Mouse (Mus musculus) embryonic stem cell, embryonic (primary cell): Measurements from ENCODE around the gene Prkd1.

Source experiments
- CTCF ChIA-PET, 4 experiments: fragments of 300-600 bp in 2 of 4; fragments of 350-600 bp in 2 of 4; sonication (Branson Sonifier 250); formaldehyde crosslinking; loops; one replicate each; lab custom pipeline; 2022; ENCODE audit warnings: inconsistent platforms in 2 of 4; lab: Charles Lee
- POLR2A ChIA-PET, 4 experiments: fragments of 300-600 bp in 2 of 4; fragments of 350-600 bp in 2 of 4; sonication (Branson Sonifier 250); formaldehyde crosslinking; loops; one replicate each; lab custom pipeline; 2022; ENCODE audit warnings: antibody characterized with exemption in 4 of 4, inconsistent platforms in 1 of 4; lab: Charles Lee

The Prkd1 gene

GRCm38 (mm10) chr12:50496006-50496405 is 152.9 kb downstream of the Prkd1 start:
- CTCF ChIA-PET, result no interaction called here
- POLR2A ChIA-PET, result no interaction called here

DNA sequence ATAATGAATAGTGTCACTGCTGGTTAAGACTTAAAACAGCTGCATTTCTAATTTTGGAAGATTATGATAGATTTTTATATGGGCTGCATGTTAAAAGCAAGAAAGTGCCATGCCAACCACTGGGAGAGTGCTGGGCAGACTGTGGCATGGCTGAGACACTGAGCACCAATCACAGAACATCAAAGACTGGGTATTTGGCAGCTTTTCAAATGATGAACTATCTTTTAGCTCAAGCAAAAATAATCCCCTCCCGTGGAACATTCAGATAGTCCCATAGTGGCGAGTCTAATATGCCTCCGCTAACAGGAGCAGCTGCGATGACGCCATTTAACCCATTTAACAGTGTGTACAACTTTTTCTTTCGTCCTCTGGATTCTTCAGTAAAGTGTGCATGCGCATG is 169.1 kb downstream of the Prkd1 start:
- ChIA-PET POLR2A (no interaction called here), CTCF (no interaction called here)

GRCm38 (mm10) chr12:50457151-50457550 is 191.7 kb downstream of the Prkd1 start:
- ChIA-PET CTCF (no interaction called here), POLR2A (no interaction called here)

DNA sequence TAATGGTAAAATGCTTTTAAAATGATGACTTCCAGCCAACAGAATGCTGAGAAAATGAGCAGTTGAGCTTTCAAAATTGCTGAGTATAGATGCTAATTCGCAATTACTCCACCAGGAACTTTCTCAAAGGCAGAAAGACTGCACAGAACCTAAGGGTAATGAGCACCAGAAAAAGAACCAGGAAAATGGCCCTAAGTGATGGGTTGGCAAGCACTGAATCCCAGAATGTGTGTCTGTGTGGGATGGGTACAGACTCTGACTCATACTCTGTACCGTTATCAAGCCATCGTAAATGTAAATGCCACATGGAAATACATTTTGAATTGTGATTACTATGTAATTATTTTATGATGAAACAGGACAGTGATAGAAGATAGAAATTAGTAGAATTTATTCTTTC is 197.1 kb downstream of the Prkd1 start:
- POLR2A ChIA-PET, result no interaction called here
- CTCF ChIA-PET, result no interaction called here

GRCm38 (mm10) chr12:50436660-50437059 is 212.2 kb downstream of the Prkd1 start:
- CTCF ChIA-PET, result no interaction called here
- POLR2A ChIA-PET, result no interaction called here

DNA sequence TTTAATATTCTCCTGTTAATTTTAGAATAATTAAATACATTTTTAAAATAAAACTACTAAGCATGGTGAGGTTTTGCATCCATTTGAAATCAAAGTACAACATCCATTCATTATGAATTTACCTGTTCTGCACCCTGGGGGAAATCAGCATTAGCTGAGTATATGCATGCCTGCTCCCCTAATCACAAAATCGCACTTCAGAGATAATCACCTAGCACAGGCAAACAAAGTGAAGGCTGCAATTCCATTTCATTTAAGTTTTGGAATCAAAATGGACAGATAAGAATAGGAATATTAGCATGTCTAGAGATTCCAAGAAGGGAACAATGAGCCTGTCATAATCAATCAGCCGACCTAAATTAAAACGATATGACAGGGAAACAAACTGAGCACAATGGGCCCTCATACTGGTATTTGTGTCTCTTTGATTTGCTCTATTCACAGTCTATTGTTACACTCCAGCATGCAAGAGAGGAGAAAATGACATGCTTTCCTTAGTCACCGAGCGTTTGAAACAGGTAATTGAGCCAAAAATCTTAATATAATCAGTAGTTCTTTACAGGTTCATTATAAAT is 218.7 kb downstream of the Prkd1 start:
- CTCF ChIA-PET, result no interaction called here
- POLR2A ChIA-PET, result no interaction called here

DNA sequence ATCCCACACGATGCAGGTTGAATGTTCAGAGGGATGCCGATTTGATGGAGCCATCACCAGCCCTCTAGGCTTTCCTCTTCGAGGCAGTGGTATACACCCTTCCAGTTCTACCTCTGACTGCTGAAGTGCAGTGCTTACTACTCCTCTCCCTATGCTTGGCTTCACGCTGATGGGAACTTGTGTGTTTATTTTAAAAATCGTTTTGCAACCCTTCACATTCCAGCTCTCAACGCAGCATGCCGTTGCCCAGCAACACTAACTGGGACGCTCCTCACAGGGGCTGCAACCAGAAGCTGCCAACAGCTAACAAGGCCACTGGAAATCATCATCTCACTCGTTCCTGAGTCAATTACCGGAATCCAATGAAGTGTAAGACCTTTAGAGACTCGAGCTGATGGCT is 296.5 kb downstream of the Prkd1 start:
- ChIA-PET CTCF (no interaction called here), POLR2A (no interaction called here)

DNA sequence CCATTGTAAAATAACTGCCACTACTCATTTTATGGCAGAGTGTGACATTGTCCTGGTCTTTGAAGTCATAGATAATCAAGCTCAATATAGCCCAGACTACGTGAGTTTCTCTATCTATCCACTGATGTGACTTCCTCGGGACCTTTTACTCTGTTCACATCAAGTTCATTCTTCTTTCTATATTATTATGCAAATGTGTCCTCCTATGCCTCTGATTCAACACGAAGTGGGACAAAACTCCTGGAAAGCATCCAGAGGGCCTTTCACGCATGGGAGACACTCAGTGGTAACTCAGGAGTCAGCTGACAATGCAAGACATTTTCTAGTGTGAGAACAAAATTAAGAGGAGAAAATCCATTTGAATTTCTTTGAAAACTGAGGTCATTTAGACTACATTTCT is 315.7 kb downstream of the Prkd1 start:
- CTCF ChIA-PET, result no interaction called here

GRCm38 (mm10) chr12:50314634-50315033 is 334.3 kb downstream of the Prkd1 start:
- POLR2A ChIA-PET, result no interaction called here
- CTCF ChIA-PET, result interaction anchor here in 1 of 4 experiments (0.9 kb wide), 1 partner anchor 629 kb away, joined by 4 read pairs; no protein-coding TSS in a partner anchor

More for the DNA sequence above, 315.7 kb downstream of the Prkd1 start:
- POLR2A ChIA-PET, result no interaction called here

- ChIA-PET CTCF (no interaction called here), POLR2A (no interaction called here)
Measured at GRCm38 (mm10) chr12:50309276-50309675, 339.6 kb downstream of the Prkd1 start.

DNA sequence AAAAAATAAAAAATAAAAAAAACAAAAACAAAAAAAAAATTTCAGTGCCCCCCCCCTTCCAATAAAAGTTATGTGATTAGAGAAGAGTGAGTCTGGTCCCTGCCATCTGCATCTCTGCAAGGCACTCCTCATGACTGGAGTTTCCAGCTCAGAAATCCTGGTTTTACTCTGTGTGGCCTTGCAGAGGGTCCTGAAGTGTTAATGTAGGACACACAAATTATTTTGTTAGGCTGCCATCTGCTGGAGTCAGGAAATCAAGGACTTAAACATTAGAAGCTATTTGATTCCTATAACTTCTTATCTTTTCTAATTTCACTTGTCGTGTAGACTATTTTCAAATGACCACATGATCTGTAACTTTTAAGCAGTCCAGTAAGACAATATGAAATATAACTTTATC is 347.6 kb downstream of the Prkd1 start:
- ChIA-PET POLR2A (interaction anchor here in 1 of 4 experiments (0.6 kb wide), 1 partner anchor 899 kb away, joined by 3 read pairs; no protein-coding TSS in a partner anchor), CTCF (interaction anchor here in 1 of 4 experiments (1.1 kb wide), 1 partner anchor 932 kb away, joined by 4 read pairs; no protein-coding TSS in a partner anchor)

DNA sequence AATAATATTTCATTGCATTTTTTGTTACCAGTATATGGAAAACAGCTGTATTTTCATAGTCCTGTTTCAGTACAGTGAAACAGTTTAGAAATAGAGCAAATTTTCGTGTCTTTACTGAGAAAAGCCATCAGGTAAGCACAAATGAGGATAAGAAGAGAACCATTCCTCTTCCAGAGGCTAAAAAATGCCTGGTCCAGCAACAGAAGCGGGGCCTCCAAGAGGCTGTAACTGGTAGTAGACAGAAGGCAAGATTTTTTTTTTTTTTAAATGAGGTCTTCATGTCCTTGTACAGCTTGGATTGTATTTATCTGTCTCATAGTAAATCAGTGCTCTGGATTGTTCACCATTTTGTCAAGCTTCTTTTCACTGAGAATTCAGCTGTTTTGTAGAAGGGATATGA is 352.8 kb downstream of the Prkd1 start:
- ChIA-PET POLR2A (no interaction called here), CTCF (no interaction called here)

DNA sequence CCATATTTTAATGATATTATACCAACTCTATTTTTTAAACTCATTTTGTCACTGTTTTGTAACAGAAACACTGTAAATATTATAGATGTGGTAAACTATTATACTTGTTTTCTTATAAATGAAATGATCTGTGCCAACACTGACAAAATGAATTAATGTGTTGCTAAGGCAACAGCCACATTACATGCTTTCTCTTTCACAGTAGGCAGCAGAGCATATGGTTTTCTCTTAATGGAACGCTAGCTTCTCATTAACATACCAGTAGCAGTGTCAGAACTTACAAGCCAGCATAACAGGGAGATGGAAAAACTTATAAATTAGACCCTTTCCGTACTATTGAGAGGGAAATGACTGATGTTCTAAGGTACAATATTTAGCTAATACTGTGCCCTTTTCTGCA is 353.3 kb downstream of the Prkd1 start:
- CTCF ChIA-PET, result no interaction called here

DNA sequence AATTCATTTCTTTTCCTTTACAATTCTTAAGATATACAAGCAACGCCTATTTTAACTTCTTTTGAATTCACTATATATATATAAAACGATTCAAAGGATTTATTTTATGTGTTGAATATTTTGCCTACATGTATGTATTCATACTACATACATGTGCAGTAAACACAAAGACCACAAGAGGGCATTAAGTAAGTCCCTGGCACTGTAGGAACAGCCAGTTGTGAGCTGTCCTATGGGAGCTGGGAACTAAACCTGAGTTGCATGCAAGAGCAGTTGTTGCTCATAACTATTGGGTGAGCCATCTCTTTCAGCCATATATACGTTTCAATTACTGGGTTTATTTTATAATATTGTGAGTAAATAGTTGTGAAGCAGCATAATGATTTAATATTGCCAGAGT is 356.1 kb downstream of the Prkd1 start:
- CTCF ChIA-PET, result interaction anchor here in 1 of 4 experiments (0.5 kb wide), 1 partner anchor 707 kb away, joined by 5 read pairs; no protein-coding TSS in a partner anchor
- POLR2A ChIA-PET, result no interaction called here

More for the DNA sequence above, 353.3 kb downstream of the Prkd1 start:
- POLR2A ChIA-PET, result no interaction called here
